31 mouse cellular contexts compared by ENCODE assay signal in genomic region chr3:123433362-123433761, GRCm38 (mm10). TPM values are rescaled to one million over a fixed set of nuclear protein-coding genes. Genes with fewer than 3 reads are reported as not detected.
"Had no signal": no experiment of that assay in that cellular context is flagged by ENCODE, and none has a peak within 500 bp of the region (broad histone marks: within the 10 kb centered on the region; RNA-seq: fewer than 3 reads in every experiment).

No protein-coding gene starts in this region.

- H3K4me3 ChIP-seq: embryonic facial prominence, embryonic 10.5 days; embryonic facial prominence, embryonic 12.5 days; embryonic facial prominence, embryonic 13.5 days; embryonic facial prominence, embryonic 15.5 days; erythroblast, embryonic 14.5 days; forebrain, embryonic 10.5 days; forebrain, embryonic 12.5 days; forebrain, embryonic 13.5 days; forebrain, embryonic 15.5 days; gastrocnemius, adult 2 months; heart, adult 2 months had no signal

- DNase-seq: cerebellum, adult 2 months; cerebellum, adult 8-10 months; cerebellum, adult 9-10 months; cerebellum, adult 9-11 months; cerebellum, postnatal 10 days; cerebellum, postnatal 14 days; cerebellum, postnatal 25 days; cerebellum, postnatal 36 days; embryo, embryonic 11 days; forebrain, postnatal 0 days; gastrocnemius, adult 2 months; gastrocnemius, postnatal 10 days; gastrocnemius, postnatal 14 days; gastrocnemius, postnatal 25 days; gastrocnemius, postnatal 36 days; heart, adult 11 months; heart, adult 18-20 months; heart, adult 2 months had no signal

- H3K27me3 ChIP-seq: embryonic facial prominence, embryonic 12.5 days; embryonic facial prominence, embryonic 13.5 days; embryonic facial prominence, embryonic 15.5 days; forebrain, embryonic 12.5 days; forebrain, embryonic 13.5 days; forebrain, embryonic 15.5 days had no signal

- H3K4me2 ChIP-seq: embryonic facial prominence, embryonic 12.5 days; embryonic facial prominence, embryonic 13.5 days; embryonic facial prominence, embryonic 15.5 days; forebrain, embryonic 12.5 days; forebrain, embryonic 13.5 days; forebrain, embryonic 15.5 days had no signal

- H3K9ac ChIP-seq: embryonic facial prominence, embryonic 12.5 days; embryonic facial prominence, embryonic 13.5 days; embryonic facial prominence, embryonic 15.5 days; forebrain, embryonic 12.5 days; forebrain, embryonic 13.5 days; forebrain, embryonic 15.5 days; forebrain, postnatal 0 days had no signal

- H3K36me3 ChIP-seq: embryonic facial prominence, embryonic 10.5 days; embryonic facial prominence, embryonic 12.5 days; embryonic facial prominence, embryonic 13.5 days; embryonic facial prominence, embryonic 15.5 days; forebrain, embryonic 10.5 days; forebrain, embryonic 12.5 days; forebrain, embryonic 15.5 days had no signal

- H3K27ac ChIP-seq: embryonic facial prominence, embryonic 10.5 days; embryonic facial prominence, embryonic 12.5 days; embryonic facial prominence, embryonic 13.5 days; embryonic facial prominence, embryonic 15.5 days; forebrain, embryonic 10.5 days; forebrain, embryonic 12.5 days; forebrain, embryonic 13.5 days; forebrain, embryonic 15.5 days; gastrocnemius, adult 2 months; heart, adult 2 months had no signal

- ATAC-seq: forebrain, embryonic 13.5 days; forebrain, embryonic 14.5 days; forebrain, embryonic 15.5 days; forebrain, embryonic 16.5 days; forebrain, postnatal 0 days had no signal

- H3K9me3 ChIP-seq: embryonic facial prominence, embryonic 10.5 days; embryonic facial prominence, embryonic 12.5 days; embryonic facial prominence, embryonic 13.5 days; embryonic facial prominence, embryonic 15.5 days; forebrain, embryonic 10.5 days; forebrain, embryonic 12.5 days; forebrain, embryonic 13.5 days; forebrain, embryonic 15.5 days had no signal

- H3K4me1 ChIP-seq: embryonic facial prominence, embryonic 10.5 days; embryonic facial prominence, embryonic 12.5 days; embryonic facial prominence, embryonic 13.5 days; embryonic facial prominence, embryonic 15.5 days; forebrain, embryonic 10.5 days; forebrain, embryonic 12.5 days; forebrain, embryonic 13.5 days; forebrain, embryonic 15.5 days had no signal

RNA-seq across cellular contexts. Expression of gene Prss12, which starts 13.4 kb away (rescaled TPM):
- total RNA-seq: common myeloid progenitor, adult 5-6 weeks; granulocyte monocyte progenitor cell, adult 5-6 weeks had no signal
- polyA plus RNA-seq: erythroblast, embryonic 14.5 days had no signal
